Mouse (Mus musculus) ES-E14 (cell line): ENCODE measurements around the gene Map1lc3b. TPM values are rescaled to one million over a fixed set of nuclear protein-coding genes. Genes with fewer than 3 reads are reported as not detected.
A peak's percentile ranks its signal among the peaks of the same experiment; 100 is the strongest.
"Not testable (repeated sequence)": the region's sequence is repeated elsewhere in the genome, so short reads cannot be mapped to it uniquely, and the experiment has no call there.

ENCODE experiments used
- DNase-seq: peaks from one replicate; pipeline ENCODE4 v3.0.0-alpha.2; 2013; ENCODE audit warnings: low read depth, low spot score
- H3K27ac ChIP-seq: 2 replicates; pipeline ENCODE4 v1.5.1; 2012; ENCODE audit warnings: low read depth, mild to moderate bottlenecking, low read length, moderate library complexity, mixed read lengths; ENCODE audit not compliant: poor library complexity, insufficient read depth, severe bottlenecking
- H3K36me3 ChIP-seq: 2 replicates; pipeline ENCODE4 v1.6.1; 2012; ENCODE audit warnings: mild to moderate bottlenecking, low read length, moderate library complexity, mixed read lengths; ENCODE audit not compliant: control insufficient read depth, poor library complexity, insufficient read depth, severe bottlenecking
- H3K4me1 ChIP-seq, 2 experiments: fragments of 150-350 bp in 1 of 2; sonication (generic) in 1 of 2; 2 replicates each; pipeline ENCODE4 v1.6.1; 2012; ENCODE audit warnings: low read length in 2 of 2, mild to moderate bottlenecking in 1 of 2, mixed read lengths in 1 of 2; ENCODE audit not compliant: control insufficient read depth in 2 of 2, insufficient read depth in 2 of 2, poor library complexity in 1 of 2
- H3K4me3 ChIP-seq, 2 experiments: fragments of 150-350 bp in 1 of 2; sonication (generic) in 1 of 2; 2 replicates each; pipeline ENCODE4 v1.5.1; 2012; ENCODE audit warnings: low read length in 2 of 2, low read depth in 1 of 2, mild to moderate bottlenecking in 1 of 2, mixed read lengths in 1 of 2; ENCODE audit not compliant: insufficient read depth in 1 of 2, poor library complexity in 1 of 2, severe bottlenecking in 1 of 2
- H3K9ac ChIP-seq: 2 replicates; pipeline ENCODE4 v1.6.1; 2012; ENCODE audit warnings: low read depth, mild to moderate bottlenecking, low read length, mixed read lengths; ENCODE audit not compliant: poor library complexity, insufficient read depth, severe bottlenecking
- H3K9me3 ChIP-seq: fragments of 150-350 bp; sonication (generic); 2 replicates; pipeline ENCODE4 v1.6.1; 2012; ENCODE audit warnings: low read depth, mild to moderate bottlenecking, low read length; ENCODE audit not compliant: control insufficient read depth, insufficient read depth
- CHD2 ChIP-seq: IDR thresholded peaks from 2 replicates; pipeline ENCODE4 v1.6.1; 2014; ENCODE audit warnings: mild to moderate bottlenecking, low read depth, low read length, inconsistent platforms
- HCFC1 ChIP-seq: IDR thresholded peaks from 2 replicates; pipeline ENCODE4 v1.6.1; 2012; ENCODE audit warnings: low read length, inconsistent platforms, borderline replicate concordance; ENCODE audit not compliant: insufficient read depth
- MAFK ChIP-seq: IDR thresholded peaks from 2 replicates; pipeline ENCODE4 v1.6.1; 2014; ENCODE audit warnings: mild to moderate bottlenecking, low read depth, low read length, inconsistent platforms; ENCODE audit not compliant: insufficient read depth
- ZC3H11A ChIP-seq: IDR thresholded peaks from 2 replicates; pipeline ENCODE4 v1.6.1; 2012; ENCODE audit warnings: low read depth, mild to moderate bottlenecking, inconsistent platforms, low read length, borderline replicate concordance
- ZNF384 ChIP-seq: IDR thresholded peaks from 2 replicates; pipeline ENCODE4 v1.6.1; 2012; ENCODE audit warnings: low read depth, low read length, inconsistent platforms
- in situ Hi-C, 2 experiments: fragments of 600-800 bp; cut with MboI; formaldehyde crosslinking; loops; one replicate each; pipeline ENCODE4 v1.15.1; 2025; ENCODE audit warnings: low sequenced_read_pairs in 2 of 2, inconsistent platforms in 1 of 2; ENCODE audit not compliant: unreplicated experiment in 2 of 2
- total RNA-seq: library from RNA; depleted of rRNA; stranded (reverse); fragments of 300-350 nt; gene quantifications from 2 replicates; pipeline ENCODE4 v1.2.3, GENCODE M21; 2012

Map1lc3b gene
- total RNA-seq, 1 experiment = 92.4 TPM

GRCm38 (mm10) chr8:121589205-121589726, 895 bp upstream of the Map1lc3b start:
- TF ChIP-seq ZC3H11A (no peak), MAFK (no peak), CHD2 (no peak), HCFC1 (no peak), ZNF384 (no peak)
- Histone ChIP-seq H3K9ac (no peak overlapping the region), H3K36me3 (peaks cover 16% of the 10 kb centered on the region; the same call in 1 of the 2 replicates), H3K4me3 (no peak overlapping the region), H3K27ac (no peak overlapping the region), H3K4me1 (peaks cover 0 to 23% of the 10 kb centered on the region in 2 experiments; a peak in 1 of 4 replicates), H3K9me3 (no peaks in the 10 kb centered on the region)
- DNase-seq = no peak
- in situ Hi-C loops = no loop called here

GRCm38 (mm10) chr8:121591178-121592066, 1.3 kb downstream of the Map1lc3b start:
- peak; percentile 66 for DNase-seq
- in situ Hi-C loops = no loop called here
- peaks cover 0 to 20% of the 10 kb centered on the region in 2 experiments; a peak in 1 of 4 replicates for H3K4me1 ChIP-seq
- peak overlapping the region; percentile 87 to 90 for H3K4me3 ChIP-seq
- no peaks in the 10 kb centered on the region for H3K9me3 ChIP-seq
- H3K9ac ChIP-seq = peak overlapping the region; percentile 89
- H3K36me3 ChIP-seq = peaks cover 28% of the 10 kb centered on the region; the same call in 1 of the 2 replicates
- TF ChIP-seq MAFK (no peak), CHD2 (no peak), HCFC1 (no peak), ZC3H11A (no peak), ZNF384 (no peak)
- no peak overlapping the region; the same call in 1 of the 2 replicates for H3K27ac ChIP-seq

- Histone ChIP-seq H3K4me3 (no peak overlapping the region), H3K27ac (no peak overlapping the region), H3K4me1 (peaks cover 0 to 20% of the 10 kb centered on the region in 2 experiments; a peak in 1 of 4 replicates), H3K9ac (no peak overlapping the region), H3K36me3 (peaks cover 41% of the 10 kb centered on the region; the same call in 1 of the 2 replicates), H3K9me3 (no peaks in the 10 kb centered on the region)
- TF ChIP-seq ZNF384 (no peak), CHD2 (no peak), HCFC1 (no peak), MAFK (no peak), ZC3H11A (no peak)
- DNase-seq = no peak
- in situ Hi-C loops = no loop called here
Measured at GRCm38 (mm10) chr8:121593293-121593692, 3.1 kb downstream of the Map1lc3b start.

DNA sequence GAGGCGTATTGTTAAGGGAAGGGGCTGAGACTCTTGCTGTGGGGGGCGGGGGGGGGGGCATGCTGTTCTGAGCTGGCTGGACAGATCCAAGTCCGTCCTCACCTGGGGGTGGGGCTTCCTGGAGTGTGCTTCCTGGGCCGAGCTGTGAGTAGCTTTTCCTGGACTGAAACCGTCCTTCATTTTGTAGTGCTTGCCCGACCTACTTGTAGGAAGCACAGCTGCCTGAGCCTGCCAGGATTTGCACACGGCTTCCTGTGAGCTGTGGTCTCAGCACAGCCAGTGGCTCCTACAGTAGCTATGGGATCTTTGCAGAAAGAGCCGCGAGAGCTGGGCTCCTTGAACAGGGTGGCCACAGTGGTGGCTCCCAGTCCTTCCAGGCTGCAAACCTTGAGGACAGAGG, 3.8 kb downstream of the Map1lc3b start:
- Histone ChIP-seq H3K4me1 (peaks cover 0 to 19% of the 10 kb centered on the region in 2 experiments; a peak in 1 of 4 replicates), H3K4me3 (no peak overlapping the region), H3K9ac (no peak overlapping the region), H3K9me3 (no peaks in the 10 kb centered on the region), H3K27ac (no peak overlapping the region), H3K36me3 (peaks cover 41% of the 10 kb centered on the region; the same call in 1 of the 2 replicates)
- in situ Hi-C loops = no loop called here
- TF ChIP-seq ZC3H11A (no peak), MAFK (no peak), CHD2 (no peak), ZNF384 (no peak), HCFC1 (no peak)
- DNase-seq = no peak

- H3K9me3 ChIP-seq, H3K27ac ChIP-seq, H3K4me3 ChIP-seq, DNase-seq, in situ Hi-C loops, H3K9ac ChIP-seq, H3K4me1 ChIP-seq: not testable (repeated sequence)
- peaks cover 36% of the 10 kb centered on the region; the same call in 1 of the 2 replicates for H3K36me3 ChIP-seq
Measured at GRCm38 (mm10) chr8:121597492-121597891, 7.3 kb downstream of the Map1lc3b start.
